Comparison of ENCODE assay signal across 9 mouse cellular contexts in genomic region chr7:78797843-78798455, GRCm38 (mm10). TPM values are rescaled to one million over a fixed set of nuclear protein-coding genes. Genes with fewer than 3 reads are reported as not detected.
A peak's percentile ranks its signal among the peaks of the same experiment; 100 is the strongest.
DNase-seq lines count a peak whose midpoint lies in the region; ATAC-seq lines count a peak whose summit lies in the region.
"Had no signal": no experiment of that assay in that cellular context is flagged by ENCODE, and none has a peak within 500 bp of the region (broad histone marks: within the 10 kb centered on the region; RNA-seq: fewer than 3 reads in every experiment).

No protein-coding gene starts in this region.

- H3K4me3 ChIP-seq in midbrain, embryonic 13.5 days (replicated peaks), result no peak overlapping the region
- no peak overlapping the region for H3K4me3 ChIP-seq in midbrain, embryonic 10.5 days
- H3K4me3 ChIP-seq: heart, adult 2 months had no signal

- H3K4me1 ChIP-seq in midbrain, embryonic 13.5 days (replicated peaks), result peaks cover 22% of the 10 kb centered on the region
- H3K4me1 ChIP-seq in midbrain, embryonic 10.5 days, result peaks cover 17% of the 10 kb centered on the region

- no peak overlapping the region for H3K9ac ChIP-seq in midbrain, embryonic 13.5 days (replicated peaks)

- DNase-seq in midbrain, embryonic 10.5 days (ENCODE audit: low spot score), result no peak
- DNase-seq in frontal cortex, adult 2 months (ENCODE audit: extremely low spot score in 1 of 2, low spot score in 1 of 2), result peak; percentile 69 to 84
- peak; percentile 67 to 70 for DNase-seq in layer of hippocampus, postnatal 36 days
- DNase-seq in right cerebral cortex, postnatal 4 days, result peak; percentile 79
- DNase-seq in T-cell, adult 2 months (ENCODE audit: low spot score), result no peak
- DNase-seq in kidney, postnatal 36 days, result no peak
- DNase-seq: heart, adult 2 months had no signal

- WGBS in midbrain, embryonic 13.5 days, result 40% methylated on average over 8 of the region's 9 CpGs
- WGBS in midbrain, embryonic 10.5 days, result 62% methylated on average over 8 of the region's 9 CpGs

- H3K27ac ChIP-seq in midbrain, embryonic 13.5 days, result no peak overlapping the region; the same call in 1 of the 2 replicates
- H3K27ac ChIP-seq in midbrain, embryonic 10.5 days (replicated peaks), result no peak overlapping the region
- H3K27ac ChIP-seq: heart, adult 2 months had no signal

- no peak overlapping the region for H3K4me2 ChIP-seq in midbrain, embryonic 13.5 days (replicated peaks)

- peak; percentile 68 for ATAC-seq in midbrain, embryonic 13.5 days
- ATAC-seq: Patski had no signal

- H3K27me3 ChIP-seq in midbrain, embryonic 13.5 days, result 0 out of 2 replicates have a peak, but pooled peaks cover 7% of the 10 kb centered on the region
- peaks cover 17% of the 10 kb centered on the region for H3K27me3 ChIP-seq in midbrain, embryonic 10.5 days (ENCODE audit: low read depth, poor library complexity, severe bottlenecking)
- H3K27me3 ChIP-seq: Patski had no signal

- H3K9me3 ChIP-seq in midbrain, embryonic 13.5 days, result no peaks in the 10 kb centered on the region
- H3K9me3 ChIP-seq in midbrain, embryonic 10.5 days (replicated peaks), result no peaks in the 10 kb centered on the region

- H3K36me3 ChIP-seq in midbrain, embryonic 13.5 days, result peaks cover 10% of the 10 kb centered on the region; the same call in 1 of the 2 replicates
- H3K36me3 ChIP-seq in midbrain, embryonic 10.5 days, result peaks cover 12% of the 10 kb centered on the region

RNA-seq across cellular contexts. Expression of gene Mrpl46, which starts 14.6 kb away (rescaled TPM):
- 58.6 and 64.2 TPM in 2 replicates for polyA plus RNA-seq in midbrain, embryonic 13.5 days (2015; fragmentation: Nextera tagmentation; extraction: Ambion mirVana)
- 75.5 and 87.7 TPM in 2 replicates for polyA plus RNA-seq in midbrain, embryonic 10.5 days (2016; fragmentation: Nextera tagmentation; extraction: Ambion mirVana)
- polyA plus RNA-seq in frontal cortex, adult 2 months (2012; rRNA removed), result 34.9 and 35.3 TPM in 2 replicates
- 10 to 100 TPM; 29.9 to 30.4 TPM for total RNA-seq in layer of hippocampus, postnatal 36 days (2021)

RNA-seq across cellular contexts. Expression of gene Mrps11, which starts 15.0 kb away (rescaled TPM):
- polyA plus RNA-seq in midbrain, embryonic 13.5 days (2015; fragmentation: Nextera tagmentation; extraction: Ambion mirVana), result 73.1 and 79.1 TPM in 2 replicates
- polyA plus RNA-seq in midbrain, embryonic 10.5 days (2016; fragmentation: Nextera tagmentation; extraction: Ambion mirVana), result 91.4 and 97.8 TPM in 2 replicates
- polyA plus RNA-seq in frontal cortex, adult 2 months (2012; rRNA removed), result 64.7 and 66.4 TPM in 2 replicates
- 10 to 100 TPM; 36.2 to 38.8 TPM for total RNA-seq in layer of hippocampus, postnatal 36 days (2021)

RNA-seq across cellular contexts. Expression of gene Det1, which starts 49.1 kb away (rescaled TPM):
- polyA plus RNA-seq in midbrain, embryonic 13.5 days (2015; fragmentation: Nextera tagmentation; extraction: Ambion mirVana), result 17.7 and 18.1 TPM in 2 replicates
- polyA plus RNA-seq in midbrain, embryonic 10.5 days (2016; fragmentation: Nextera tagmentation; extraction: Ambion mirVana), result 23.4 and 24.4 TPM in 2 replicates
- 6.5 and 7.0 TPM in 2 replicates for polyA plus RNA-seq in frontal cortex, adult 2 months (2012; rRNA removed)
- total RNA-seq in layer of hippocampus, postnatal 36 days (2021), result 1 to 10 TPM; 7.0 to 7.6 TPM

Comparison
In these comparisons a context has a peak if more than half of its experiments do, and no peak if none do; other contexts are left out.
1. DNase-seq: peak in frontal cortex, adult 2 months (2 of 2), layer of hippocampus, postnatal 36 days (2 of 2) and right cerebral cortex, postnatal 4 days (single experiment); none in midbrain, embryonic 10.5 days (single experiment), T-cell, adult 2 months (single experiment) and kidney, postnatal 36 days (0 of 2).